Mouse (Mus musculus) intestine, embryonic 14.5 days (tissue): ENCODE measurements at regions not wholly inside any gene's neighbourhood (a gene's known extent, or its start where the extent isn't known, plus 50 kb on each side); places are given as distances from the start of the nearest gene placed in this dataset.

Experiments
- ATAC-seq: fragments of 200-750 bp; cut with Nextera tagmentation; replicated peaks from 2 replicates; pipeline ENCODE4 v1.8.0; 2017; ENCODE audit warnings: low read depth, moderate number of reproducible peaks, moderate TSS enrichment, moderate library complexity; ENCODE audit not compliant: low FRiP score, low TSS enrichment
- DNase-seq: peaks from one replicate; pipeline ENCODE4 v3.0.0-alpha.2; 2018; ENCODE audit warnings: low spot score
- H3K27ac ChIP-seq: fragments of 300-500 bp; sonication (generic); 2 replicates; pipeline ENCODE4 v1.5.1; 2014; ENCODE audit warnings: low read depth, mild to moderate bottlenecking, control low read depth
- H3K27me3 ChIP-seq: fragments of 300-500 bp; sonication (generic); replicated peaks from 2 replicates; pipeline ENCODE4 v1.6.1; 2014; ENCODE audit warnings: low read length, control low read depth; ENCODE audit not compliant: control insufficient read depth, insufficient read depth
- H3K36me3 ChIP-seq: fragments of 300-500 bp; sonication (generic); 2 replicates; pipeline ENCODE4 v1.6.1; 2014; ENCODE audit warnings: low read length, control low read depth; ENCODE audit not compliant: control insufficient read depth, insufficient read depth
- H3K4me1 ChIP-seq: fragments of 300-500 bp; sonication (generic); replicated peaks from 2 replicates; pipeline ENCODE4 v1.6.1; 2014; ENCODE audit warnings: low read length, control low read depth, mixed read lengths; ENCODE audit not compliant: control insufficient read depth, insufficient read depth
- H3K4me2 ChIP-seq: fragments of 300-500 bp; sonication (generic); 2 replicates; pipeline ENCODE4 v1.6.1; 2014; ENCODE audit warnings: low read length
- H3K4me3 ChIP-seq: fragments of 300-500 bp; sonication (generic); 2 replicates; pipeline ENCODE4 v1.5.1; 2014; ENCODE audit warnings: low read depth, low read length, control low read depth, mixed read lengths
- H3K9ac ChIP-seq: fragments of 300-500 bp; sonication (generic); 2 replicates; pipeline ENCODE4 v1.6.1; 2014; ENCODE audit warnings: mild to moderate bottlenecking, low read length
- H3K9me3 ChIP-seq: fragments of 300-500 bp; sonication (generic); 2 replicates; pipeline ENCODE4 v1.6.1; 2016; ENCODE audit warnings: low read length, control low read depth; ENCODE audit not compliant: control insufficient read depth
- WGBS: fragments of 180-500 bp; shearing (Covaris S2); extraction: QIAGEN DNeasy Blood & Tissue Kit; methylation state at CpG from one replicate; pipeline ENCODE4 v1.1.7; 2014; 5-methylcytosine and 5-hydroxymethylcytosine counted together

DNA sequence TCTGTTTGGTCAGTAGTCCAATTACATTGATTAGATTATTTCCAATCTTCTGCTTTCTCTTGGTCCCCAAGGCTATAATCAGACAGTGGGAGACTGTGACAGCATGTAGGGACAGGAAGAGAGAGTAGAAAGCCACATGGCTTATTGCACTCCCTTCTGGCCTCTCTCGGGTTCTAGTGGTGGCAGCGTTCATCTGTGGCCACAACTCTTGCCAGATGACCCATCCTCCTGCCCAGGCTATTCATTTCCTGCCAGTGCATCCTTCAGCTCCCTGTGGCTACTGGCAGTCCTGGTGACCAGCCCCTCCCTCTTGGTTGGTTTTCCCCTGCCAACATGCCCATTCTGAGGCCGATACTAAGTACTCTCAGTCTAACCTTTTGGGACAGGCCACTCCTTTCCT, 70.2 kb upstream of the Bmp2 start:
- DNase-seq (no peak), ATAC-seq (no peak)
- Histone ChIP-seq H3K4me1 (no peaks in the 10 kb centered on the region), H3K4me3 (no peak overlapping the region), H3K4me2 (no peak overlapping the region), H3K36me3 (no peaks in the 10 kb centered on the region), H3K9me3 (no peaks in the 10 kb centered on the region), H3K27me3 (no peaks in the 10 kb centered on the region), H3K9ac (no peak overlapping the region), H3K27ac (no peak overlapping the region)
- WGBS: 92% methylated on average over 3 of the region's 3 CpGs

DNA sequence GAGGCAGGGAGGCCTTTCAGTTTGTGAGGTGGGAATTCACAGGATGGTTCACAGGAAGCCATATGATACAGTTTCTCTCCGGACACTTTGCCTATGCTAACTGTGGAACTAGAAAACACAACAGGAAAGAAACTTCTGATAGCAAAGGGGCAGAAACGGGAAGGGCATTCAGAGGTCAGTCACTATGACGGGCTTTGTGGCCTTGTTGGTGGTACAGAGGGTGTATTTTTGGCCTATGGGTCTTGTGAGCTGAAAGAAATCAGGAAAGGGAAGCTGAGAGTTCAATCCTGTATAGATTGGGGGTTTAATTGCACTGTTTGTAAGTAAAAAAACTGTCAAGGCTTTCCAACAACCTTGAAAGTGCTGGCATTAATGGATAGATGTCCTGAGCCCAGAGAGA, 56.5 kb upstream of the Bmp2 start:
- Histone ChIP-seq H3K4me3 (no peak overlapping the region), H3K27ac (no peak overlapping the region), H3K9ac (no peak overlapping the region), H3K4me1 (no peaks in the 10 kb centered on the region; the same call in 1 of the 2 replicates), H3K36me3 (no peaks in the 10 kb centered on the region), H3K9me3 (0 out of 2 replicates have a peak, but pooled peaks cover 4% of the 10 kb centered on the region), H3K27me3 (no peaks in the 10 kb centered on the region), H3K4me2 (no peak overlapping the region)
- ATAC-seq (no peak), DNase-seq (no peak)
- WGBS: 76% methylated on average over 3 of the region's 3 CpGs

GRCm38 (mm10) chr2:133496389-133496788, 55.6 kb upstream of the Bmp2 start:
- Histone ChIP-seq H3K9me3 (no peaks in the 10 kb centered on the region), H3K27ac (no peak overlapping the region), H3K4me1 (no peaks in the 10 kb centered on the region; the same call in 1 of the 2 replicates), H3K27me3 (no peaks in the 10 kb centered on the region), H3K4me2 (no peak overlapping the region), H3K9ac (no peak overlapping the region), H3K4me3 (no peak overlapping the region), H3K36me3 (no peaks in the 10 kb centered on the region)
- ATAC-seq (no peak), DNase-seq (no peak)

DNA sequence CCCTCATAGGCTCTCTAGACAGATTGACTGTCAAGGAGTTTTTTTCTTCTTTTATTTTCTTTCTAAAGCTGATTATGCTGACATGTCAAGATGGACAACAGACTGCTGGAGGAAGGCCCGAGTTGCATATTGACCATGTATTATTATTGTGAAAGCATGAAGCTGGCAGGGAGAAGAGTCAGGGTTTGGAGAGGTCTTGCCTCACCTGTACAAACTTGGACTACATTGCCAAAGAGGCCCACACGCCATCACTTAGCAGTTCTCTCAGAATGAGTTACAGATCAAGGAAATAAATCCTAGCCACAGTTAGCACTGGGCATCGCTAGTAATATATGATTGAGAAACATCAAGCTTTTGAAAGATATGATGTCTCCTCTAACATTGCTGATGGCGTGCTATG, 54.9 kb upstream of the Bmp2 start:
- H3K36me3 ChIP-seq: no peaks in the 10 kb centered on the region
- H3K9me3 ChIP-seq: no peaks in the 10 kb centered on the region
- H3K27ac ChIP-seq: no peak overlapping the region
- no peak overlapping the region for H3K4me3 ChIP-seq
- H3K4me1 ChIP-seq: no peaks in the 10 kb centered on the region; the same call in 1 of the 2 replicates
- DNase-seq (no peak), ATAC-seq (no peak)
- H3K9ac ChIP-seq: no peak overlapping the region
- H3K4me2 ChIP-seq: no peak overlapping the region
- 86% methylated on average over 4 of the region's 4 CpGs for WGBS
- H3K27me3 ChIP-seq: no peaks in the 10 kb centered on the region

GRCm38 (mm10) chr2:133497541-133498185, 54.3 kb upstream of the Bmp2 start:
- no peak overlapping the region for H3K9ac ChIP-seq
- 64% methylated on average over 8 of the region's 8 CpGs for WGBS
- no peaks in the 10 kb centered on the region for H3K27me3 ChIP-seq
- H3K36me3 ChIP-seq: no peaks in the 10 kb centered on the region
- no peak overlapping the region for H3K4me2 ChIP-seq
- DNase-seq (no peak), ATAC-seq (no peak)
- no peaks in the 10 kb centered on the region; the same call in 1 of the 2 replicates for H3K4me1 ChIP-seq
- no peak overlapping the region for H3K4me3 ChIP-seq
- H3K9me3 ChIP-seq: no peaks in the 10 kb centered on the region
- no peak overlapping the region for H3K27ac ChIP-seq

GRCm38 (mm10) chr2:133498186-133498571, 53.8 kb upstream of the Bmp2 start:
- Histone ChIP-seq H3K4me1 (no peaks in the 10 kb centered on the region; the same call in 1 of the 2 replicates), H3K4me3 (no peak overlapping the region), H3K27me3 (no peaks in the 10 kb centered on the region), H3K9ac (no peak overlapping the region), H3K4me2 (no peak overlapping the region), H3K9me3 (no peaks in the 10 kb centered on the region), H3K36me3 (no peaks in the 10 kb centered on the region), H3K27ac (peak overlapping the region; percentile 19; the same call in 1 of the 2 replicates)
- WGBS: 55% methylated on average over 2 of the region's 2 CpGs
- ATAC-seq (no peak; the same call in 1 of the 2 replicates), DNase-seq (no peak)

DNA sequence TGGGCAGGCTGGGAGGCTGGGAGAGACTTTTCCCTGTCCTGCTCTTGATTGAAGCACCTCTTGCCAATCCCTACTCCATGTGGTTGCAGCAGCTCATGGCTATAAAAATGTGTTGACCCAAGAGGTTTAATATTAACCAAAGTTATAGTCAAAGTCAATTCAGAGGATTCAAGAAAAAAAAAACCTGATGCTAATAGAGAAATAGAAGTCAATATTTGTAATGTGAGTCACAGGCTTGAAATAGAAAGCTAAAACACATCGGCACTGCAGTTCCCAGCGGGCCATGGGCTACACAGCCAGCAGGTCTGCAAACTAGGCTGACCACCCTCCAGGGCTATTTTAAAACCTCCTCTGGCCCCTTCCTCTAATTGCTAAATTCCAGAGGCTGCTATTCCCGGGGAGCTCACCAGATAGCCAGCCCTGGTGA, 53.2 kb upstream of the Bmp2 start:
- H3K36me3 ChIP-seq: no peaks in the 10 kb centered on the region
- H3K27me3 ChIP-seq: no peaks in the 10 kb centered on the region
- H3K4me3 ChIP-seq: no peak overlapping the region
- ATAC-seq (peak; percentile 84), DNase-seq (peak; percentile 60)
- no peak overlapping the region for H3K4me2 ChIP-seq
- no peak overlapping the region for H3K9ac ChIP-seq
- H3K4me1 ChIP-seq: no peaks in the 10 kb centered on the region; the same call in 1 of the 2 replicates
- peak overlapping the region; percentile 55 for H3K27ac ChIP-seq
- WGBS: 49% methylated on average over 3 of the region's 3 CpGs
- no peaks in the 10 kb centered on the region for H3K9me3 ChIP-seq

- no peak overlapping the region for H3K9ac ChIP-seq
- H3K4me1 ChIP-seq: no peaks in the 10 kb centered on the region; the same call in 1 of the 2 replicates
- H3K9me3 ChIP-seq: no peaks in the 10 kb centered on the region
- no peak overlapping the region for H3K4me3 ChIP-seq
- no peaks in the 10 kb centered on the region for H3K36me3 ChIP-seq
- 40% methylated on average over 3 of the region's 3 CpGs for WGBS
- no peaks in the 10 kb centered on the region for H3K27me3 ChIP-seq
- H3K4me2 ChIP-seq: no peak overlapping the region
- H3K27ac ChIP-seq: no peak overlapping the region
- ATAC-seq (no peak), DNase-seq (no peak)
These were observed 52.1 kb upstream of the Bmp2 start for GRCm38 (mm10) chr2:133499904-133500303.
